Mouse (Mus musculus) cerebellum, adult 2 months (tissue): ENCODE measurements around the gene Acsl5.

Source experiments
- CTCF ChIP-seq: fragments of 200-500 bp; IDR thresholded peaks from 2 replicates; pipeline ENCODE4 v1.5.1; 2011; ENCODE audit warnings: low read depth, mild to moderate bottlenecking, control low read depth, low read length, moderate library complexity, borderline replicate concordance; ENCODE audit not compliant: insufficient read depth
- POLR2A ChIP-seq: fragments of 200-500 bp; IDR thresholded peaks from 2 replicates; pipeline ENCODE4 v1.6.1; 2011; ENCODE audit warnings: low read length, control low read depth, borderline replicate concordance; ENCODE audit not compliant: insufficient read depth

- no peak for TF ChIP-seq POLR2A
- no peak for TF ChIP-seq CTCF
Observed at GRCm38 (mm10) chr19:55260389-55261184, 8.8 kb downstream of the Acsl5 start.
